Mouse (Mus musculus) neural tube, embryonic 14.5 days (tissue): ENCODE data around the gene Ogg1. TPM values are rescaled to one million over a fixed set of nuclear protein-coding genes. Genes with fewer than 3 reads are reported as not detected.

Experiments used
- ATAC-seq: fragments of 200-750 bp; cut with Nextera tagmentation; 2 replicates; pipeline ENCODE4 v1.8.0; 2017; ENCODE audit warnings: low read depth, mild to moderate bottlenecking, moderate TSS enrichment, moderate library complexity
- H3K27ac ChIP-seq: fragments of 300-500 bp; sonication (generic); 2 replicates; pipeline ENCODE4 v1.5.1; 2014; ENCODE audit warnings: low read depth, mild to moderate bottlenecking, control low read depth, low read length, moderate library complexity, mixed read lengths
- H3K27me3 ChIP-seq: fragments of 300-500 bp; sonication (generic); 2 replicates; pipeline ENCODE4 v1.6.1; 2014; ENCODE audit warnings: low read length; ENCODE audit not compliant: control insufficient read depth, insufficient read depth
- H3K36me3 ChIP-seq: fragments of 300-500 bp; sonication (generic); 2 replicates; pipeline ENCODE4 v1.6.1; 2014; ENCODE audit warnings: low read length, mixed read lengths; ENCODE audit not compliant: control insufficient read depth, insufficient read depth
- H3K4me1 ChIP-seq: fragments of 300-500 bp; sonication (generic); 2 replicates; pipeline ENCODE4 v1.6.1; 2014; ENCODE audit warnings: low read length; ENCODE audit not compliant: control insufficient read depth, insufficient read depth
- H3K4me2 ChIP-seq: fragments of 300-500 bp; sonication (generic); 2 replicates; pipeline ENCODE4 v1.6.1; 2014; ENCODE audit warnings: mild to moderate bottlenecking, low read depth, low read length, control low read depth
- H3K4me3 ChIP-seq: fragments of 300-500 bp; sonication (generic); 2 replicates; pipeline ENCODE4 v1.5.1; 2014; ENCODE audit warnings: low read depth, low read length, control low read depth, mixed read lengths
- H3K9ac ChIP-seq: fragments of 300-500 bp; sonication (generic); replicated peaks from 2 replicates; pipeline ENCODE4 v1.6.1; 2014; ENCODE audit warnings: low read depth, mild to moderate bottlenecking, control low read depth, low read length, mixed read lengths
- H3K9me3 ChIP-seq: fragments of 300-500 bp; sonication (generic); 2 replicates; pipeline ENCODE4 v1.6.1; 2016; ENCODE audit warnings: low read length; ENCODE audit not compliant: control insufficient read depth
- WGBS: fragments of 180-500 bp; shearing (Covaris S2); extraction: QIAGEN DNeasy Blood & Tissue Kit; methylation state at CpG from one replicate; pipeline ENCODE4 v1.1.7; 2014; 5-methylcytosine and 5-hydroxymethylcytosine counted together
- polyA plus RNA-seq: library from polyadenylated mRNA; unstranded; fragments of >200 nt; fragmentation: Nextera tagmentation; extraction: Ambion mirVana; gene quantifications from 2 replicates; pipeline ENCODE4 v1.2.1, GENCODE M21; 2014

The Ogg1 gene
- polyA plus RNA-seq, 1 experiment from 2014 or later: 8.9 TPM

GRCm38 (mm10) chr6:113351653-113352052 lies 24.9 kb downstream of the Ogg1 start:
- Histone ChIP-seq H3K4me2 (no peak overlapping the region), H3K9me3 (no peaks in the 10 kb centered on the region), H3K4me1 (no peaks in the 10 kb centered on the region), H3K9ac (no peak overlapping the region), H3K4me3 (no peak overlapping the region), H3K27ac (no peak overlapping the region), H3K36me3 (no peaks in the 10 kb centered on the region), H3K27me3 (no peaks in the 10 kb centered on the region)
- no peak for ATAC-seq
- 66% methylated on average over 10 of the region's 10 CpGs for WGBS

DNA sequence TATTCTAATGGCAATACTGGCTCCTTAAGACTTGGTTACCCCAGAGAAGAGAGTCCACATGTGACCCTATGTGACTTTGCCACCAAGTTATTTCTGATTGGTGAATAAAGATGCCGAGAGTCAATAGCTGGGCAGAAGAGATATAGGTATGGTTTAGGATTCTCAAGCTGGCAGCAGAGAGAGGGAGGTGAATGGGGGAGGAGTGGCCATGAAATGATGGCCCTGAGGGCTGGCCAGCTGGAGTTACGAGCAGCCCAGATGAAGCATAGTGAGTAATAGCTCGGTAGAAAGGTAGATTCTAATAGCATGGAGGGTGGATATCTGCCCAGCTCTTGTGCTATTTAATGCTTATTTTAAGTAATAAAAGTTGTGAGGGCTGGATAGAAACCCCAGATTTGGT lies 26.0 kb downstream of the Ogg1 start:
- 68% methylated on average over 3 of the region's 3 CpGs for WGBS
- H3K9me3 ChIP-seq: no peaks in the 10 kb centered on the region
- no peak overlapping the region for H3K4me3 ChIP-seq
- no peaks in the 10 kb centered on the region for H3K4me1 ChIP-seq
- no peak for ATAC-seq
- no peak overlapping the region for H3K27ac ChIP-seq
- no peaks in the 10 kb centered on the region for H3K27me3 ChIP-seq
- no peaks in the 10 kb centered on the region for H3K36me3 ChIP-seq
- no peak overlapping the region for H3K9ac ChIP-seq
- H3K4me2 ChIP-seq: no peak overlapping the region

GRCm38 (mm10) chr6:113353696-113354095 lies 26.9 kb downstream of the Ogg1 start:
- ATAC-seq: no peak
- H3K27ac ChIP-seq: no peak overlapping the region
- no peak overlapping the region for H3K9ac ChIP-seq
- H3K9me3 ChIP-seq: no peaks in the 10 kb centered on the region
- no peak overlapping the region for H3K4me2 ChIP-seq
- no peaks in the 10 kb centered on the region for H3K36me3 ChIP-seq
- no peaks in the 10 kb centered on the region for H3K4me1 ChIP-seq
- H3K4me3 ChIP-seq: no peak overlapping the region
- 77% methylated on average over 3 of the region's 3 CpGs for whole genome bisulfite sequencing
- no peaks in the 10 kb centered on the region for H3K27me3 ChIP-seq

DNA sequence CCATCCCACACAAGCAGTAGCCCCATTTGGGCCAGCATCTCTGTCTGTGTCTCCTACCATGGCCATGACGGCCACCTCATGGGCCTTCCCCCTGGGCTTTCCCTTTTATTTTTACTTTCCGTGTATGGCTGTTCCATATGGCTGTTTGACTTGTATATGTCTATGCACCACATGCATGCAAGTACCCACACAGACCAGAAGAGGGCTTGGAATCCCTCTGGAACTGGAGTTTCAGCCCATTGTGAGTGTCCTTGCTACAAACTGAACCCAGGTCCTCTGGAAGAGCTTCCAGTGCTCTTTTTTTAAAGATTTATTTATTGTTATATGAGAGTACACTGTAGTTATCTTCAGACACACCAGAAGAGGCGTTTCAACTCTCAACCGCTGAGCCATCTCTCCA lies 34.7 kb downstream of the Ogg1 start:
- H3K36me3 ChIP-seq: no peaks in the 10 kb centered on the region
- no peaks in the 10 kb centered on the region for H3K9me3 ChIP-seq
- no peaks in the 10 kb centered on the region for H3K4me1 ChIP-seq
- no peak overlapping the region for H3K4me3 ChIP-seq
- H3K27me3 ChIP-seq: no peaks in the 10 kb centered on the region
- ATAC-seq: no peak
- H3K9ac ChIP-seq: no peak overlapping the region
- 77% methylated on average over 4 of the region's 4 CpGs for WGBS
- no peak overlapping the region for H3K27ac ChIP-seq
- no peak overlapping the region for H3K4me2 ChIP-seq

GRCm38 (mm10) chr6:113362241-113362640 lies 35.5 kb downstream of the Ogg1 start:
- H3K4me3 ChIP-seq: no peak overlapping the region
- WGBS: 100% methylated on average over 1 of the region's 1 CpGs

DNA sequence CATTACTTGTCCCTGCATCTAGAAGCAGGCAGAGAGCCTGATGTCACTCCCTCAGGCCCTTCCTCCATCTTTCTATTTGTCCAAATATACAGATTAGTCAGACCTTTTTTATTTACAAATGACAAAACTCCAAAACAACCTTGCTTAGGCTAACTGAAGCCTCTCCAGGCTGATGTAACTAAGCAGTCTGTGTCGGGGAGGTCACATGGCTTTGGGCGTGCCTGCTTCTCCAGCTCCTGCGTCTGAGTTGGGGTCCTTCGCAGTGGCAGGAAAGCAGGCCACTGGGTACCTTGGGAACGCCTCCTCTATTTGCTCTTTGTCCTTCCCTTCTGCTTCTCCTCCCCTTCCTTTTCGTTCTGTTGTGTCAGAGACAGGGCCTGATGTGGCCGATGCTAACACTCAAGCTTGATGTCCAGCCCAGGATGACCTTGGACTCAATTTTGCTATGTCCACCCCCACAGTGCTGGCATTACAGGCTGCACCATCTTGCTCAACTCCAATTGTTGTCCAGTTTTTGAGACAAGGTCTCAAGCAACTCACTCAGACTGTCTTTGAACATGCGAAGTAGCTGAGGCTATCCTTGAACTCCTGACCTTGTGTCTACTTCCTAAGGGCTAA lies 37.9 kb downstream of the Ogg1 start:
- Histone ChIP-seq H3K4me2 (no peak overlapping the region), H3K9me3 (no peaks in the 10 kb centered on the region), H3K36me3 (peaks cover 5% of the 10 kb centered on the region; the same call in 1 of the 2 replicates), H3K4me3 (no peak overlapping the region), H3K4me1 (no peaks in the 10 kb centered on the region), H3K27ac (no peak overlapping the region), H3K9ac (no peak overlapping the region), H3K27me3 (no peaks in the 10 kb centered on the region)
- WGBS: 59% methylated on average over 8 of the region's 8 CpGs
- no peak for ATAC-seq

More at GRCm38 (mm10) chr6:113362241-113362640, 35.5 kb downstream of the Ogg1 start:
- H3K4me1 ChIP-seq: no peaks in the 10 kb centered on the region
- no peak overlapping the region for H3K9ac ChIP-seq
- no peak for ATAC-seq
- H3K27me3 ChIP-seq: no peaks in the 10 kb centered on the region
- 0 out of 2 replicates have a peak, but pooled peaks cover 5% of the 10 kb centered on the region for H3K36me3 ChIP-seq
- no peak overlapping the region for H3K27ac ChIP-seq
- H3K9me3 ChIP-seq: no peaks in the 10 kb centered on the region
- no peak overlapping the region for H3K4me2 ChIP-seq

- peaks cover 23% of the 10 kb centered on the region for H3K36me3 ChIP-seq
- H3K27me3 ChIP-seq: no peaks in the 10 kb centered on the region
Measured at GRCm38 (mm10) chr6:113366639-113367038, 39.9 kb downstream of the Ogg1 start.

GRCm38 (mm10) chr6:113367574-113367973 lies 40.8 kb downstream of the Ogg1 start:
- Histone ChIP-seq H3K4me2 (no peak overlapping the region), H3K4me1 (no peaks in the 10 kb centered on the region), H3K36me3 (peaks cover 31% of the 10 kb centered on the region), H3K27ac (no peak overlapping the region), H3K9ac (no peak overlapping the region), H3K4me3 (no peak overlapping the region), H3K9me3 (no peaks in the 10 kb centered on the region), H3K27me3 (no peaks in the 10 kb centered on the region)
- no peak for ATAC-seq
- 100% methylated on average over 1 of the region's 1 CpGs for WGBS

More at GRCm38 (mm10) chr6:113366639-113367038, 39.9 kb downstream of the Ogg1 start:
- H3K9ac ChIP-seq: no peak overlapping the region
- ATAC-seq: no peak
- no peak overlapping the region for H3K4me3 ChIP-seq
- no peaks in the 10 kb centered on the region for H3K9me3 ChIP-seq
- H3K27ac ChIP-seq: no peak overlapping the region
- 96% methylated on average over 6 of the region's 6 CpGs for WGBS
- no peak overlapping the region for H3K4me2 ChIP-seq
- H3K4me1 ChIP-seq: no peaks in the 10 kb centered on the region

GRCm38 (mm10) chr6:113368124-113368523 lies 41.4 kb downstream of the Ogg1 start:
- no peak for ATAC-seq
- no peak overlapping the region for H3K4me3 ChIP-seq
- no peaks in the 10 kb centered on the region for H3K9me3 ChIP-seq
- no peaks in the 10 kb centered on the region for H3K27me3 ChIP-seq
- no peak overlapping the region for H3K4me2 ChIP-seq
- no peak overlapping the region for H3K9ac ChIP-seq
- H3K36me3 ChIP-seq: peaks cover 36% of the 10 kb centered on the region
- 89% methylated on average over 7 of the region's 7 CpGs for WGBS
- no peaks in the 10 kb centered on the region for H3K4me1 ChIP-seq
- H3K27ac ChIP-seq: no peak overlapping the region
